Mouse (Mus musculus) heart, postnatal 0 days (tissue): ENCODE data around the gene Retreg3.

Experiments
- CTCF ChIP-seq: IDR thresholded peaks from 2 replicates; pipeline ENCODE4 v1.5.1; 2016; ENCODE audit warnings: antibody characterized with exemption, control low read depth, low read depth
- EP300 ChIP-seq: IDR thresholded peaks from 2 replicates; pipeline ENCODE4 v1.6.1; 2016; ENCODE audit warnings: antibody characterized with exemption, low read depth

GRCm38 (mm10) chr11:101089931-101090330, 29.8 kb downstream of the Retreg3 start:
- TF ChIP-seq CTCF (no peak), EP300 (no peak)
